Mouse (Mus musculus): ENCODE measurements around the gene Ak7. TPM values are rescaled to one million over a fixed set of nuclear protein-coding genes. Genes with fewer than 3 reads are reported as not detected.
A peak's percentile ranks its signal among the peaks of the same experiment; 100 is the strongest.

The Ak7 gene
- total and polyA plus RNA-seq, 2 experiments from 2014 or later, result 1.4 to 2.2 TPM

- peak overlapping the region; percentile 70 for H3K4me3 ChIP-seq (ENCODE audit: low read depth, low read length)
- H3K9ac ChIP-seq (replicated peaks; ENCODE audit: low read length, poor library complexity, severe bottlenecking), result 0 out of 2 replicates have a peak overlapping the region, but pooled peaks have one; percentile 5
- H3K4me2 ChIP-seq (ENCODE audit: low read depth, low read length, poor library complexity, severe bottlenecking), result peak overlapping the region; percentile 48
- no peak for TF ChIP-seq CTCF (IDR thresholded peaks at IDR 0.05)
- H3K27me3 ChIP-seq (ENCODE audit: insufficient read depth, low read length), result no peaks in the 10 kb centered on the region
- H3K4me1 ChIP-seq (ENCODE audit: insufficient read depth, low read length), result peaks cover 6% of the 10 kb centered on the region; the same call in 1 of the 2 replicates
- ATAC-seq (ENCODE audit: low FRiP score) (no peak), DNase-seq (ENCODE audit: low spot score) (no peak)
- no peak overlapping the region for H3K27ac ChIP-seq (ENCODE audit: low read depth, low read length)
- H3K9me3 ChIP-seq (ENCODE audit: low read length), result no peaks in the 10 kb centered on the region
- WGBS, result 94% methylated on average over 1 of the region's 1 CpGs
- H3K36me3 ChIP-seq (ENCODE audit: insufficient read depth, low read length), result no peaks in the 10 kb centered on the region
Measured at GRCm38 (mm10) chr12:105786113-105786512, 80.3 kb downstream of the Ak7 start.

GRCm38 (mm10) chr12:105787626-105788025, 81.8 kb downstream of the Ak7 start:
- H3K4me1 ChIP-seq (ENCODE audit: insufficient read depth, low read length), result peaks cover 6% of the 10 kb centered on the region; the same call in 1 of the 2 replicates
- no peak overlapping the region for H3K4me2 ChIP-seq (ENCODE audit: low read depth, low read length, poor library complexity, severe bottlenecking)
- no peak overlapping the region for H3K9ac ChIP-seq (replicated peaks; ENCODE audit: low read length, poor library complexity, severe bottlenecking)
- no peak overlapping the region for H3K4me3 ChIP-seq (ENCODE audit: low read depth, low read length)
- H3K27ac ChIP-seq (ENCODE audit: low read depth, low read length), result no peak overlapping the region
- no peak for ATAC-seq (ENCODE audit: low FRiP score)
- H3K27me3 ChIP-seq (ENCODE audit: insufficient read depth, low read length), result no peaks in the 10 kb centered on the region
- no peak for DNase-seq (ENCODE audit: low spot score)
- no peaks in the 10 kb centered on the region for H3K36me3 ChIP-seq (ENCODE audit: insufficient read depth, low read length)
- no peaks in the 10 kb centered on the region for H3K9me3 ChIP-seq (ENCODE audit: low read length)
- 97% methylated on average over 2 of the region's 2 CpGs for WGBS
- no peak for TF ChIP-seq CTCF (IDR thresholded peaks at IDR 0.05)

GRCm38 (mm10) chr12:105789885-105790284, 84.1 kb downstream of the Ak7 start:
- Histone ChIP-seq H3K9ac (replicated peaks; ENCODE audit: low read length, poor library complexity, severe bottlenecking) (no peak overlapping the region), H3K4me3 (ENCODE audit: low read depth, low read length) (no peak overlapping the region), H3K27me3 (ENCODE audit: insufficient read depth, low read length) (no peaks in the 10 kb centered on the region), H3K36me3 (ENCODE audit: insufficient read depth, low read length) (no peaks in the 10 kb centered on the region), H3K4me1 (ENCODE audit: insufficient read depth, low read length) (peaks cover 6% of the 10 kb centered on the region; the same call in 1 of the 2 replicates), H3K27ac (ENCODE audit: low read depth, low read length) (no peak overlapping the region), H3K4me2 (ENCODE audit: low read depth, low read length, poor library complexity, severe bottlenecking) (no peak overlapping the region), H3K9me3 (ENCODE audit: low read length) (no peaks in the 10 kb centered on the region)
- TF ChIP-seq CTCF (IDR thresholded peaks at IDR 0.05), result no peak
- ATAC-seq (ENCODE audit: low FRiP score) (no peak), DNase-seq (ENCODE audit: low spot score) (no peak)
- 93% methylated on average over 6 of the region's 6 CpGs for WGBS

- Histone ChIP-seq H3K36me3 (ENCODE audit: insufficient read depth, low read length) (0 out of 2 replicates have a peak, but pooled peaks cover 3% of the 10 kb centered on the region), H3K9me3 (ENCODE audit: low read length) (no peaks in the 10 kb centered on the region), H3K9ac (replicated peaks; ENCODE audit: low read length, poor library complexity, severe bottlenecking) (no peak overlapping the region), H3K27me3 (ENCODE audit: insufficient read depth, low read length) (no peaks in the 10 kb centered on the region), H3K4me2 (ENCODE audit: low read depth, low read length, poor library complexity, severe bottlenecking) (no peak overlapping the region), H3K4me3 (ENCODE audit: low read depth, low read length) (no peak overlapping the region), H3K27ac (ENCODE audit: low read depth, low read length) (no peak overlapping the region), H3K4me1 (ENCODE audit: insufficient read depth, low read length) (no peaks in the 10 kb centered on the region)
- 92% methylated on average over 2 of the region's 2 CpGs for WGBS
- no peak for ATAC-seq (ENCODE audit: low FRiP score)
- no peak for DNase-seq (ENCODE audit: low spot score)
- no peak for TF ChIP-seq CTCF (IDR thresholded peaks at IDR 0.05)
Measured at GRCm38 (mm10) chr12:105794896-105795295, 89.1 kb downstream of the Ak7 start.

GRCm38 (mm10) chr12:105798001-105798400, 92.2 kb downstream of the Ak7 start:
- Histone ChIP-seq H3K4me1 (ENCODE audit: insufficient read depth, low read length) (no peaks in the 10 kb centered on the region), H3K9me3 (ENCODE audit: low read length) (no peaks in the 10 kb centered on the region), H3K36me3 (ENCODE audit: insufficient read depth, low read length) (0 out of 2 replicates have a peak, but pooled peaks cover 3% of the 10 kb centered on the region), H3K9ac (replicated peaks; ENCODE audit: low read length, poor library complexity, severe bottlenecking) (no peak overlapping the region), H3K4me3 (ENCODE audit: low read depth, low read length) (no peak overlapping the region), H3K4me2 (ENCODE audit: low read depth, low read length, poor library complexity, severe bottlenecking) (no peak overlapping the region), H3K27me3 (ENCODE audit: insufficient read depth, low read length) (no peaks in the 10 kb centered on the region), H3K27ac (ENCODE audit: low read depth, low read length) (no peak overlapping the region)
- ATAC-seq (ENCODE audit: low FRiP score) (no peak), DNase-seq (ENCODE audit: low spot score) (no peak)
- TF ChIP-seq CTCF (IDR thresholded peaks at IDR 0.05), result no peak

- Histone ChIP-seq H3K36me3 (ENCODE audit: insufficient read depth, low read length) (peaks cover 17% of the 10 kb centered on the region; the same call in 1 of the 2 replicates), H3K27me3 (ENCODE audit: insufficient read depth, low read length) (no peaks in the 10 kb centered on the region), H3K9me3 (ENCODE audit: low read length) (no peaks in the 10 kb centered on the region), H3K4me1 (ENCODE audit: insufficient read depth, low read length) (no peaks in the 10 kb centered on the region), H3K27ac (ENCODE audit: low read depth, low read length) (no peak overlapping the region), H3K4me2 (ENCODE audit: low read depth, low read length, poor library complexity, severe bottlenecking) (no peak overlapping the region), H3K4me3 (ENCODE audit: low read depth, low read length) (no peak overlapping the region), H3K9ac (replicated peaks; ENCODE audit: low read length, poor library complexity, severe bottlenecking) (no peak overlapping the region)
- DNase-seq (ENCODE audit: low spot score) (no peak), ATAC-seq (ENCODE audit: low FRiP score) (no peak)
- no peak for TF ChIP-seq CTCF (IDR thresholded peaks at IDR 0.05)
- 93% methylated on average over 3 of the region's 3 CpGs for WGBS
Measured at GRCm38 (mm10) chr12:105805790-105806189, 100.0 kb downstream of the Ak7 start.

Data from midbrain, postnatal 0 days (tissue).